Mouse (Mus musculus) right cerebral cortex, postnatal 10 days (tissue): ENCODE measurements at regions not wholly inside any gene's neighbourhood (a gene's known extent, or its start where the extent isn't known, plus 50 kb on each side); places are given as distances from the start of the nearest gene placed in this dataset.

Source experiments
- DNase-seq, 2 experiments: peaks; one replicate each; pipeline ENCODE4 v3.0.0; 2021; ENCODE audit warnings: low spot score in 2 of 2

DNA sequence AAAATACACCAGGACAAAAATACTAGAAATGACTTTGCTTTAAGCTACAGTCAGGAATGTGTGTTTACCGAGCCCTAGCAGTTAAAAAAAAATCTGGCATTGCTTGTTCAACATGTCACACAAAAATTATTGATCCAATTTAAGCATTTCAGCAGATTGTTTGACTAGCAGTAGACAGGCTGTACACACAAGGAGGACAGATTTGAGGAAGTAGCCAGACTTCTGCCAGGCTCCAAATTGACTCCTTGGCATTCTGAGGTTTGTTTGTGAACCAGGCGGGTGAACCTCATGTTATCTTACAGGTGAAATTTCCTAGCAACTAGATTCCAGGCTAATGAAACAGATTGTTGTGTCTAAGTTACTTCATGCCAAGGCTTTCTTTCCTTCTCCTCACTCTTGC, 348.8 kb downstream of the Hs3st3b1 start:
- DNase-seq: no peak

DNA sequence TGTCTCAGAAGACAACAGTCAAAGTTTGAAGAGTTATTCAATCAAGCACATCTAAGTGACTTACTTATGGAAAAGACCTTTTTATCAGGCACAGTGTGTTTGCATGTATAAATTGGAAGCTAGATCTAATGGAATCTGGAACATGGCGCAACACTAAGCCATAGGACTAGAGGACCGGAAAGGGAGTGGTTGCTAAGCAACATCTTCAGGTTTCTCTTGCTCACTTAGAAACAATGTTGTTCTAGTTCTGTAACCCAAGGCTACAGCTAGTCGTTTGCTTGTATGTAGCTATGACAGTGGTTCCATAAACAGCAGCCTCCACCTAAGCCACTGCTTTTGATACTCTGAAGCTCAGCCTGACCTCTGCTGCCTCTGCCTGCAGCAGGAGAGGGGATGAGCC, 338.8 kb downstream of the Hs3st3b1 start:
- DNase-seq: no peak

DNA sequence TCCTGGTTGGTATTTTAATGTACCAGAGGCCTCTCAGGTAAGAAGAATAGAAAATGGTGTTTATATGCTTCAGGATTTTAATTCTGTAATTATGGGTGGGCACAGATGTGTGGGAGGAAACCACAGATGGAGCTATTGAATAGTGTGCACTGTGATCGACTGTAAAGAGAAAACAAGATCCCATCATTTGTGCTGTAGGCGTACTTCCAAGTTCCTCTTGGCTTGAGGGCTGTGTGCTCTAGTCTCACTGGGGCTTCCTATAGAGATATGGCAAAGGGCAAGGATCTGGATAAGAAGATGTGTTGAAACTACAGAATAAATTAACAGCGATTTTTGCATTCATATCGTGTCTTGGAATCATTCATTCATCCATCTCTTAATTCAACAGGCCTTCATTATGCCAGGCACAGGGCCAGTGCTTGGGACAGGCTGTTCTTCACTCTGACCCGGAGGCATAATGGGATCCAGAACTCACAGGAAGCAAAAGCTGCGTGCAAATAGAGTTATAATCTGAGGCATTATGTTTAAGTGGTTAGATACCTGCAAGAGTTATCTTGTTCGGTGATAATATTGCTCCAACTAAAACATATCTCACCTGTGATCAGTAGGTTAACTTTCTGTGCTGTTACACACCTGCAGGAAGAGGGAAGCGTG, 336.7 kb downstream of the Hs3st3b1 start:
- DNase-seq: no peak

DNA sequence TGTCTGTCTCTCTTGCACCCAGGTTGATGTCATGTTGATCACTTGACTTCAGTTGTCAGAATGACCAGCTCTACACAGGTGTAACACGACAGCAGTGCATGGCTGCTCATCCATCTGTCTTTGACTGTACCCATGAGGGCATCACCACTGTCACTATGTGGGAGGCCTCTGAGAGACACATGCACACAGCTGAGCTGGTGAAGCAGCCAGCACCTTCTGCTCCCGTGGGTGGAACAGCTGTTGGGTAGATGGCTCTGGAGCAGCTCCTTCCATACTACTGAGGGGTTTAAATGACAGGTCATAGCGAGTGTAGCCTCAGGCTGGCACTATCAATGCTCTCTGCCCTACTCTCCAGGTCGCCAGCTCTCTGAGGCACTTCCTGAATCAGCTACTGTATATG, 301.9 kb downstream of the Hs3st3b1 start:
- DNase-seq: no peak

DNA sequence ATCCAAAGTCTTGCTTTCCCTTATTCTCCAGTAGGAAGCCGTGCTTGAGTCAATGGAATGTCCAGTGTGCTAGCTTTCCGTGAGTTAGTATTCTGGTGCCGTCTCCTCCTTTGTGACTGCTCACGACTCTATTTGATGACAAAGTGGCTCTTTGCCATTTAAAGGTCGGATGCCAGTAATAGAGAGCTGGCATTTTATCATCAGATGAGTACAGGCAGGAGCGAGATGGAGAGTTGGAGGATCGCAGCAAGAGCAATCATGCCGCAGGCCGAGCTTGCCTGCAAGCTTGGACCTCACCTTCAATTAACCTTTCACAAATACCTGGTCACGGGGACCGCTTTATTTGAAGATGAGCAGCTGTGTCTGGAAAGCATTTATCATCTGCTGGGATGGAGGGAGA, 291.8 kb downstream of the Hs3st3b1 start:
- no peak for DNase-seq

DNA sequence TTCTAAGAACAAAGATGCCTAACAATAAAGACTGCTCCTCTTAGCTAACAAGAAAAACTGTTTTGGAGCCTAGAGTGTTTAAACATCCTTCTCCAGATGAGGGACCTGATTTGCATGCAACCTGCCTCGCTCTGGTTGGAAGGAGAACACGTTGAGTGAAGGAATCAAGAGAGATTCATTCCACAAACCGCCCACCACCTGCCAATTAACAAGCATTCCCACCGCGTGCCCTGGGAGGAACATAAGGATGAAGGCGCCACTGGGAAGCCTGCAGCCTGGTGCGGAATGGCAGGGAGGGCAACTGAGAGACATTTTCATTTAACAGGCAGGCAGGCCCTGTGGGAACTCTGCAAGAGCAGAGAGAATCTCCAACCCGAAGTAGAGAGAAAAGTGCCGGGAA, 265.0 kb downstream of the Hs3st3b1 start:
- peak; percentile 50 to 59 for DNase-seq

DNA sequence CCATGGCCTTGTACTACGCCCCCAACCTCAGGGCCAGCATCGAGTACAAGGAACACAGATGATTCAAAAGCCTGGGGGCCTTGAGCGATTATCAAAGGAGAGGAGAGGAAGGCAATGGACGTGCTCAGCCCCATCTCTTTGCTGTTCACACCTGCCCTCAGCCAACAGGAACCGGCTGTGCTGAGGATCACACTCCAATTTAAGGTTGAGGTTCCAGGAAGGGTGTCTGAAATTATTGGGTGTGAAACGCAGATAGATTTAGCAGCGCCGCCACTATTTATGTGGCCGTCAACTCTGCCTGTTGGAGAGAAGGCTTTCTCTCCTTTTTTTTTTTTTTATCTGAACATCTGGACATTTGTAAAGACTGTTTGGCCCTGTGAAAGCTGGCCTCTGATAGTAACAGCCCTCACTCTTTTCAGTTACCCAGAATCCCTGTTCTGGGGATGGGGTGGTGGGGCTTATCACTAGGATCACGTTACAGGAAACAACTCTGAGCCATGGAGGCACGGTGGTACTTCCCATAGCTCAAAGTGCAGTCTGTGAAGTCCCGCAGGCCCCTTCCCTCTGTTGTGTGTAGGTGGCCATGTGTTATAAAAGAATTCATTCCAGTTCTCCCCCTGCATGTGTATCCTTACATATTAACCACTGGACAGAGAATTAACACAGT, 256.7 kb downstream of the Hs3st3b1 start:
- no peak for DNase-seq

DNA sequence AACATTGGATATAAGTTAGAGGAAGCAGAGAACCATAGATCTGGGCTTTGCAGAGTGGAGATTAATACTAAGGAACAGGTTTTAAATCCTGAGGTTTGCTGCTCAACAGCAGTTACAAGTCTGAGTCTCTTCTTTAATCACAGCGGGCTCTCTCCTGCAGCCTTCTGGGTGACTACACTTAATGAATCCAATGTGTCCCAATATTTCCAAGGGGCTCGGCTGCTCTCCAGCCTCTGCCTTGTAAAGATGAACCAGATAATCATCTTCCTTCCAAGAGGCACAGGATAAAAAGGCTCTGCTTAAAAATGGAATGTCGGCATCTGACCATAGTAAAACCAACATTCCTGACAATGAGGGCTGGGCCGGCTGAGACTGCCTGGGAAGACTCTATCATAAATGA, 251.6 kb downstream of the Hs3st3b1 start:
- no peak for DNase-seq

DNA sequence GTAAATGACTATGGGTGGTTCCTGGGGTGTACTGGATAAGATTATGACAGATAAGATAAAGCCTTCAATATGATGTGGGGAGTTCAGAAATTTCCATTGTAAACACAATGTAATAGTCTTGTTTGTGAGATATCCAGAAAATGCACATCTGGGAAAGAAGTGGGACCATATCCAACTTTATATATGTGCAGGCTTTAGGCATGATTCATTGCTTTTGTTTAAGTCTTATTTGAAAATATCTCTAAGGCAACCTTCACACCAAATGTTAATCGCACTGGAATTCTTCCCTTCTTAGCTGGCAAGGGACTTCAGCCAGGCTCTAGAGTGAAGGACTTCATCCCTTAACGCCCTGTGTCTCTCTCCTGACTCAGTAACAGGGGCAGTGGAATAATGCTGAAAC, 250.3 kb downstream of the Hs3st3b1 start:
- DNase-seq: no peak

DNA sequence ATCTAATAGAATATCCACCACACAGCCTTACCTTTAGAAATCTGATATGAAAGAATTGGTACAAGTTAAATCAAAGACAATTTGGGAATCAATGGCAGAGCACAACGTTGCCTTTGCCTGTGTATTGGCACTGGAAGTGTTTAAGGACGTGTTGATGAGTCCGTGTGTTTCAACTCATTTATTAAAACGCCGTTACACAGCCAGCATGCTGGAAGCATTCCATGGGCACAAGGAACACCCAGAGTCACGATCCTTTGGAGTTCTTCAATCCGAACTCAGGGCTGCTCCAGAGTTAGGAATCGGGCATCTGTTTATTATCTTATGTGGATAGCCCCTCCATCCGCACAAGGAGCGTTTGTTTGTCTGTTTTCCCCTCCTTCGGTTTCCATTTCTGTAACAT, 244.2 kb downstream of the Hs3st3b1 start:
- DNase-seq: no peak

DNA sequence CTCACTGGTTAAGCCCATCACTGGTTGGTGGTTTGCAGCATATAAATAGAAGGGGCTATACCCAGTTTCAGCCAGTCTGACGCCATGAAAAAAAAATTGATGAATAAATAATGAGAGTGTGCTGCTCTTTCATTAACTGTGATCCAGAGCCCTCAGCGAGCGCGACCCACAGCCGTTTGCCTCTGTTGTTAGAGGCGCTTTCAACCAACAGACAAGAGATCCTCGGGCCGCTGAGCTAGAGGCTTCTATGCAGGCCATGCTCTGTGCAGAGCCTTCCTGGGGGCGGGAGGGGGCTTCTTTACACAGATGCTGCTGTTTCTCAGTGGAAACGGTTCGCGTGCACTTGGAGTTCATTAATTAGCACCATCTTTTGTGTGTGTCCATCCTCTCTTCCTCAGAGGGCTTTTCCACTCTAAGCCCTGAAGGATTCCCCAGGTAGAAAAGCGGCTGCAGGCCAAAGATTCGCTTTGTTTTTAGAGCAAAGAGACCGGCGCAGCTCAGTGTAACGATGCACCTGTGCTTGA, 243.6 kb downstream of the Hs3st3b1 start:
- DNase-seq: peak in 1 of 2 experiments; percentile 24

DNA sequence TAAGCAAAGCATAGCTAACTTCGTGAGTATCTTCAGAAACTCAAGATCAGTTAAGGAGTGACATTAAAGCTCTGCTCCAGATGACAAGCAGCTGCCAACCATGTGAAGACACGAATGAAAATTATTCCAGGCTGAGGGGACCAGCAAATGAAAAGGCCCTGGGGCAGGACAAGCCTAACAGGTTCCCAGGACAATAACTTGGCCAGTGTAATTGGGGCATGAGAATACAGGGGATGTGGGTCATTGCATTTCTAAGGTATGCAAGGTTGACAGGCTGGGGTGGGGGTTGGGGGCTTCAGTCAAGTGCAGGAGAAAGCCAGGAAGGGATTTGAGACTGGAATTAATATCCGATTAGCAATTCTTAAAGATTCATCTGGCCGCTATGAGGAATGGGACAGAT, 242.6 kb downstream of the Hs3st3b1 start:
- no peak for DNase-seq

DNA sequence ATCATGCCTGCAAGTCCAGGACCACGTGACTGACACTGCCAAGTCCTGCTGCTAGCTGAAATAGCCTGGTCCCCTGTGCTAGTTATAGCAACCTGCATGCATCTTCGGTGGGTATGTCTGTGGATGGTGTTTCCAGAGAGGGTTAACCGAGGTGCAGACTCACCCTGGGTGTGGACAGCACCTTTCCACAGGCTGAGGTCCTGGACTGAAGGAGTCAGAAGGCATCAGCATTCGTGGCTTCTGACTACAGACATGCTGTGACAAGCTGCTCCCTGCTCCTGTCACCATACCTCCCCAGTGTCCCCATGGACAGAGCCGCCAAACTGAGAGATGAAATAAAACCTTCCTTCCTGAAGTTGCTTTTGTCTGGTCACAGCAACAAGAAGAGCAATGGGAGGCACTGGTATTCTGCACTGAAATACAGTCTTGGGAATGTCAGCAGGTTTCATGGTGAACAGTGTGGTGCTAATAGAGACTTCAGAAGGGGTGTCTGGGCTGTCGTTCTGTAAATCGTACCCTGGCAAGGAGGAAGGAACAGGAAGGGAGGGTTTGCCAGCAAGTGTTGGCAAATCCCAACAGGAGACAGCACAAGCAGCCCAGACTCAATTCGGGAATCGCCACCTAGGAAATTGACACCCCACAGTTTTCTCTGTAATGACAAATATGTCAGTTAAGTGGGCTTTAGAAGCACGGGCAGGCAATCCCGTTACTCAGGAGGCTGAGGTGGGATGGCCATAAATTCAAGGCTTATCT, 237.7 kb downstream of the Hs3st3b1 start:
- DNase-seq: no peak

DNA sequence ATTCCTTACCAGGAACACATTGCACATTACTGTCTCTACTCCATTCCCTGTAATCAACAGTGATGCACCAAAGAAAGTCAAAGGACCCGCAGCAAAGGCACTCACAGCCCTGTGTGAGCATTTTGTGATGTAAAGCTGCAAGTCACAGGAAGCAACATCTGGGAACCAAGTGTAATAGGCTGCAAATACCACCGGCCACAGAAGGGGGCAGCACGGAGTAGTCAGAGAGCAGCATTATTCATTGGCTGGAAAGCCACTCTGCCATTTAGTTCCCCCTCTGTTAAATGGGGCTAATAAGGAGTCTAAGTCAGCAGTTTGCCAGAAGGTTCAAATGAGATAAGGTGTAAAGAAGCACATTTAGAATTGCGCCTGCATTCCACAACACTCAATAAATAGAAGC, 231.0 kb downstream of the Hs3st3b1 start:
- peak in 1 of 2 experiments; percentile 22 for DNase-seq

DNA sequence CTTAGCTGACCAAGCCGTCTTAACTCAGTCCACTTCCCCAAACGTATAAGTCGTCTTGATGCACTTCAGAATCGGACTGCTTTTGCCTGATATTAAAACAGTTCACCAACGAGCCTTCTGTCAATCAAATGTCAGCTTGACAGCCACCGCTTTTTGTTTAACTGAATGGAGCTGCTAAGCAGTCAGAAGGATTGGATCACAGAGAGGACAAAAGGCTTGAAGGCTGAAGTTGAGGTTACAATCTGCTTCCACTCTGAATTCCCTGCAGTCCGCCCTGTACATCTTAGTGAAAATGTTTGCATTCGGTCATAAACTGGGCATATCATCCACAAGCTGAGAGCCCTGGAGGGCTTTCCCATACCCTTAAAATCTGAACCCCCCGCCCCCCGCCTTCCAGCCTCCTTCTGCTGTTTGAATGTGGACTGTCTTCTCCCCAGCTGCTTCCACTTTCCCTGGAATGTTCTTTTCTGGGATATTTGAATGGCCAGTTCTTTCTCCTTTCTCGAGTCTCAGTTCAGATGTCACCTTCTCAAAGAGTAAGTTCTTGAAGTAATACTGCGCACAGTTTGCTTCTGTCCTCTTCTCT, 217.0 kb downstream of the Hs3st3b1 start:
- no peak for DNase-seq

DNA sequence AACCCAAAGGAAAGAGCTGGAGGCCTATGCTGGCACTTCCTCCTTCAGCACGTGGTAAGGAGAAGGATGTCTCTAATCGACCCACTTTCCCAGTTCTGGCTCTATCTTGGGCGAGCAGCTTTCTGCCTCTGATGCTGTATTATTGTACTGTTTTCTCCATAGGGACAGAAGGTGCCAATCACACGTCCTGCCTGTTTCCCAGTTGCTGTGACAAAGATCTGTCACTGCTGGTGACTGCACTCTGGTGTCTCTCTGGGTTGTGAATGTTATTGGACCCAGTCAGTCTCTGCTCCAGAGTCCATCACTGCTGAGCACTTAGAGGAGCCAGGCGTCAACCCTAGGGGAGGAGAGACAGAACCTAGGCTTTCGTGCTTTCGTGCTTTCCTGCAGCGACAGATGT, 216.0 kb downstream of the Hs3st3b1 start:
- DNase-seq: no peak

DNA sequence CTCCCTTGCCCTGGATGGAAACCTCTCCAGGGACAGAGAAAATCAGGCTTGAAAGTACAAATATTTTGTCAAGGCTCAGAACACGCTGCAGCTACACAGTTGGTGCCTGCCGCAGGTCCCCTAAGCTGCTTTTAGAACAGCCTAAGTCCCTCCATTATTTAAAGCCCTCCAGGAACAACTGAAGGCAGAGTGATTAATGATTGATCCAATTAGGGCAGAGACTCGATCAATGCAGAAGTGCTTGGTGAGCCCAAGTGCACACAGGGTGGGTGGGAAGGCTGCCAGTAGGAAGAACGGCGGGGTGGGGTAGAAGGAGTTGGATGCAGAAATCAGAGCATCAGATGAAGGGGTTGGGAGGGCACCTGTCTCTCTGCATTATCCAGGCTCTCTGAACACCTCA, 215.0 kb downstream of the Hs3st3b1 start:
- DNase-seq: no peak

DNA sequence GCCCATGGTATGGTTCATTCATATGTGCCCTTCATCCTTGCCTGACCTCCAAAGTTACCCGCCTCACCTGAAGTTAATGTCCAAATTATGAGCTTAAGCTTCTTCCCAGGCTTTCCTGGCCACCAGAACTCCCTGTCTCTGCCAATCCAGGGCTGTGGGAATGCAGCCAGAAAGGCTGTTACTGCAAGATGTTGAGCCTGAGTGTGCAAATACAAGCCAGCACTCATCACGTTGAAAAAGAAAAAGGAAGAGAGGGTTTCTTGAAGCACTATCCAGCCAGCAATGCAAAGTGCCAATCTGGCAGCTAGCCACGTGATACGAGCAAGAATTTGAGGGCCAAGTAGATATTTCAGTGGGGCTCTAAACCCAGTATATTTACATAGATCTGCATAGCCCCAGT, 213.7 kb downstream of the Hs3st3b1 start:
- peak; percentile 81 to 84 for DNase-seq

DNA sequence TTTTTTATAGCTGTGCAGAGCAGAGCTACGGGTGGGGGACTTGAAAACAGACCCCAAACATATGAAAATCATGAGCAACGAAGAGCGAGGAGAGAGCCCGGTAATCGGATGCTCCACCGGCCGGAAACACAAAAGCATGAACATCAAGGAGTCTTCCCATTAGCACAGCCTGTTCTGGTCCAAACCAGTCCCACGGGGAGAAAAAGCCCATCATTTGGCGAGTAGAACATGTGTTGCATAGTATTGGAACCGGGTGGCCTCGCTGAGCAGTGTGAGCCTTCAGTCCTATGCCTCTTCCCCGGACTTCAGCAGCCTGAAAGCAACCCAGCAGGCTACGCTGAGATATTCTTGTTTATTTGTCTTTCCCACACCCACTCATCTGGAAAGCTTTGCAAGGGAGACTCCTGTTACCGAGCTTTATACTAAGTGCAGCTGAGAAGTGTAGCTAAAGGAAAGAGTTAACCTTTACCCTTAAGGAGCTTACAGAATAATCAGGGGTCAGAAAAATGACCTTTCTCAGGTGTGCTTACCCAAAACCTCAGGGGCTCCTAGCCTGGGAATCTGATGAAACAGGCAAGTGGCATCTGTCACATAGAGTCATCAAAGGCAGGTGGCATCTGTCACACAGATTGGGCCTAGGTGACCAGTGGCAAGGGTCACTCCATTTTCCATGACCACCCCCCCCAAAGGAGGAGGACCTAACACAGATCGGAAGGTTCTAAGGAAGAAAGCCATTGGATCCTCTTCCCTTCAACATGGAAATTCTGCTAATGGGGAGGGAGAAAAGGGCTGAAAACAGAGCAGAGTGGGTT, 209.8 kb downstream of the Hs3st3b1 start:
- DNase-seq: no peak

DNA sequence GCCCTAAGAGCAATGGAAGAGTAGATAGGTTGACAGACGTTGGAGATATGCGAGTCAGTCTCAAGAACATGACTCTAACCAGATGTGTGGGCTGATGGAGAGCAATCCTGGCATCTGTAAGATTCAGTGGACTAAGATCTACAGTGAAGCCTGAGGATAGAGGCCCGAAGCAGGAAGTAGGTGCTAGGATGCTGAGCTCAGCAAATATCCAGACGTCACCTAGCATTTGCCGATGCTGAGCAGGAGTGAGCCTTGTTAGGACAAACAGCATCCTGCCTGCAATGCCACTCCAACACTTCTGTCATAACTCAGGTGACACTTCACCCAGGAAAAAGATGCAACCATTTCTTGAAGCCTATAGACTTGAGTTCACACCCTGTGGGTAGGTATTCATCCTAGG, 199.8 kb downstream of the Hs3st3b1 start:
- DNase-seq: no peak

DNA sequence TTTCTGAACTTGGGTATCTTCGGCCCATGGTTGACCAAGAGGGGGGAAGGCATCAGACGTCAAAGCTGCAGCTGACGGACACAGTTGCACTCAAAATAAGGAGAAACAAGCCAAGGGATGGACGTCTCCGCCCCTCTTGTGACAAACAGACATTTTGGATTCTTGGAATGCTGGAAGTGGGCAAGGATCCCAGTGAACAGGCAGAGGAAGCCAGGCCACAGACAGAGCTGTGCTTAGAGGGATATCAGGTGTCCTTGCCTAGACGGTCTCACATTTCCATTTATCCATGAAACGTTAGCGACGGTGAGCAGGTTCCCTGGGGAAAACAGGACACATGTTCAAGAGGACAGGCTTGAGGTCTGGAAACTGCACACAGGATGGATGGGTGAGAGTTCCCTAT, 191.2 kb downstream of the Hs3st3b1 start:
- DNase-seq: no peak

DNA sequence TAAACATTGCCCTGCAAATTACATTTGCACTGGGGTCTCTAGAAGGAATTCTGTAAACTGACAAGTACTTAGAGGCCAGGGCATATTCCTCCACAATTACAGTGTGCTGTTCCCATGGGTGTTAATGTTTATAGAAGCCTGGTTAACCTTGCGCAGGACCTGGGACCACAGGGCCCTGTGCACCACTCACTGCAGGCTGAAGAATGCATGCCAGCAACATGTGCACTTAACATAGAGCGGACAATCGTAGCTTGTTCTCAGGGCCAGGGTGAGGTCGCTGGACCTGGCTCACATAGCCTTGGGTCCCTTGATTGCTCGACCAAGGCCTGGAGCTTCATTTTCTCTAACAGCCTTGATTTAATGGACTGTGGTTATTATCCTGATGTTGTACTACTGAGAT, 168.8 kb downstream of the Hs3st3b1 start:
- no peak for DNase-seq
